Mouse (Mus musculus) mouse embryonic stem cell (cell line): Measurements from ENCODE around the gene Nbr1.
"Not testable (repeated sequence)": the region's sequence is repeated elsewhere in the genome, so short reads cannot be mapped to it uniquely, and the experiment has no call there.

Experiments used
- in situ Hi-C, 2 experiments: fragments of 300-500 bp; cut with MboI; formaldehyde crosslinking; loops; 1 replicate in 1 of 2; 3 replicates in 1 of 2; pipeline ENCODE4 v1.14.3; 2019 to 2020; ENCODE audit warnings: low sequenced_read_pairs in 2 of 2, low pct_unique_long_range_greater_than_20kb in 1 of 2, mixed read lengths in 1 of 2; ENCODE audit not compliant: unreplicated experiment in 1 of 2

Gene Nbr1

GRCm38 (mm10) chr11:101616104-101616503 is 64.2 kb downstream of the Nbr1 start:
- in situ Hi-C loops: no loop called here

GRCm38 (mm10) chr11:101616948-101617767 is 65.2 kb downstream of the Nbr1 start:
- in situ Hi-C loops: no loop called here

DNA sequence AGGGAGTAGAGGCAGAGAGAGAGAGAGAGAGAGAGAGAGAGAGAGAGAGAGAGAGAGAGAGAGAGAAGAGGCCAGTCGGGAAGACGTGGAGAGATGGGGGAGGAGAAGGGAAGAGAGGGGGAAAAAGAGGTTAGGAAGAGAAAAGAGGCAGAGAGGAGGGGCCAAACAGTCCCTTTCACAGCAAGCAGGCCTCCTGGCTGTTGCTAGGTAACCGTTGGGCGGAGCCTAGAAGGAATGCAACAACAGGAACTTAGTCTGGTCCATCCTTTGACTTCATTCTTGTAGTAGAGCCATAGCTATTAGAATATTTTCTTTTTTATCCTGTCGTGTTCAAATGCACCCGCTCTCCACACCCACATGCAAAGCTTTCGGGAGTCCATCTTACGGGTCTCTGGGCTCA is 65.9 kb downstream of the Nbr1 start:
- in situ Hi-C loops: no loop called here

- in situ Hi-C loops: no loop called here
Measured at GRCm38 (mm10) chr11:101618596-101618995, 66.6 kb downstream of the Nbr1 start.

GRCm38 (mm10) chr11:101620022-101620655 is 68.2 kb downstream of the Nbr1 start:
- in situ Hi-C loops: not testable (repeated sequence)

- in situ Hi-C loops: no loop called here
Measured at GRCm38 (mm10) chr11:101626649-101626994, 74.7 kb downstream of the Nbr1 start.

DNA sequence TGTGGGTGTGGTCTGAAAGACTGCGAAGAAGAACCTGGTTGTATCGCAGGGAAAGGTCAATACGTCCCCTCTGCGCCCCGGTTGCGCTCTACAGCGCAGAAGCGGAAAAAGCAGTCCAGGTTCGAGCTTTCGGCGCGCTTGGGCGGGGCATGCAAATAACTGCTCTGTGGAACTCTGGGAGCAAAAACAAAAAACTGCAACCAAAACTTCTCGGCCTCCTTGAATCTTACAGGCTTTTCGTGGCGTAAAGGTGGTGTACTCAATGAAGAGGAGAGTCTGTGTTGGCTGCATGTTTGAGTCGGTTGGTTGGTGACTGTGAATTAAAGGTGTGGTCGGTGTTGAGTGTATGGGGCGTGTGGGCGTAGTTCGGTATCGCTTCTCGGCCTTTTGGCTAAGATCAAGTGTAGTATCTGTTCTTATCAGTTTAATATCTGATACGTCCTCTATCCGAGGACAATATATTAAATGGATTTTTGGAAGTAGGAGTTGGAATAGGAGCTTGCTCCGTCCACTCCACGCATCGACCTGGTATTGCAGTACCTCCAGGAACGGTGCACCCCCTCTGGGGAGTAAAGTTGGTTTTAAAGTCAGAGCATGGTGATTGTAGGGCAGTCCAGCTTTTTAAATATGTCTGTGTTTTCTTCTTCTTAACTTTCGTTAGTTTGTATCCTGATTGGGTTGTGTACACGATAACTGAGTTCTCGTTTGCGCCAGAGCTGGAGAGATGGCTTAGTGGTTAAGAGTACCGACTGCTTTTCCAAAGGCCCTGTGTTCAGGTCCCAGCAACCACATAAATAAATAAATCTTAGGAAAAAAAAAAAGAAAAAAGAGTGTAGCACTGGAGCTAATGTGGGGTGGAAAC is 75.3 kb downstream of the Nbr1 start, which contains the start of gene Rdm1:
Gene Rdm1 (plus strand): TSS at position 201 of the 862 bp plus-strand sequence.
- in situ Hi-C loops: no loop called here

DNA sequence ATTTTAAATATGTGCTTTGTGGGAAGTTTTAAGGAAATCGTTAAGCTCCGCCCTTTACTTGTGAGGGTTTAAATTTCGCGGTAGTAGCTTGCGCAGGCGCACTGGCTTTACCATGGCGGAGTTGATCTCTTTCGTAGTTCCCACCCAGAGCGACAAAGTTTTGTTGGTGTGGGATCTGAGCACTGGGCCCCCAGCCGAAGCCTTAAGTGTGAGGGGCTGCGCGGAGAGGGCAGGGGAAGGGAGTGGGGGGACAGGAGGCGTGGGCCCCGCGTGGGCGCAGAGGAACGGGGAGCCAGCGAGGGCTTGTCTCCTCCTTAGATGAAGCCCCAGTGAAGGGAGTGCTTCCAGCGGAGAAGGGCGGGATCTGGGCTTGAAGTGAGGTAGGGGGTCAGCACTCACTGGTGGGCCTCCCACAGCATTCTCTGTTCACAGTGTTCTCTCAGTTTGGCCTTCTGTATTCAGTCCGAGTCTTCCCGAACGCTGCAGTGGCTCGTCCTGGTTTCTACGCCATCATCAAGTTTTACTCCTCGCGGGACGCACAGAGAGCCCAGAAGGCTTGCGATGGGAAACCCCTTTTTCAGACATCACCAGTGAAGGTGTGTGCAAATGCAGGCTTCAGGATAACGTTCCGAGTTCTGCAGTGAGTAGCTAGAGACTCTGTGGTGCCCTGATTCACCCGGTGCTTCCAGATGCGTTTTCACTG is 76.1 kb downstream of the Nbr1 start:
- in situ Hi-C loops: no loop called here

DNA sequence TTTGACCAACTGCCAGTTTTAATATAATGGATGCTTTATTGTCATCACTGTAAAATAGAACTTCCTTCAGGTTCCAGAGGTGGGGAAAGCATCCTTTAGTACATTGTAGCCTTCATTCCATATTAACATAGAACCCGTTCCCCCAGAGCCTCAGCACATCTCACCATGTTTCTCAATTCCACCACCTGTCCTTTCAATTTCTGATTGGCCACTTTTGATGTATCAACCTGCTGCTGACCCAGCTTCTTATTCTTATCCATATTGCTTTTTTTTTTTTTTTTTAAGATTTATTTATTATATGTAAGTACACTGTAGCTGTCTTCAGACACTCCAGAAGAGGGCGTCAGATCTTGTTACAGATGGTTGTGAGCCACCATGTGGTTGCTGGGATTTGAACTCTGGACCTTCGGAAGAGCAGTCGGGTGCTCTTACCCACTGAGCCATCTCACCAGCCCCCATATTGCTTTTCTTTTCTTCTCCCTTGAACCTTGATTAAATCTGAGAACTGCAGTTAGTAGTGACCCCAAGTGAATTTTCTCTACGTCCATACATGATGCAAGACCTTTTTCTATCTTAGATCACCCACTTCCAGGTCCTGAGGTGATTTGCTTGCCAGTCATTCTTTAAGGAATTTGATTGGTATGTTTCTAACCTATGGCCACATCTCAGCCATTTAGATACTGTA is 76.9 kb downstream of the Nbr1 start:
- in situ Hi-C loops: not testable (repeated sequence)
